Mouse (Mus musculus): Measurements from ENCODE around the gene Acp4. TPM values are rescaled to one million over a fixed set of nuclear protein-coding genes. Genes with fewer than 3 reads are reported as not detected.
"Not testable (repeated sequence)": the region's sequence is repeated elsewhere in the genome, so short reads cannot be mapped to it uniquely, and the experiment has no call there.

Acp4 gene
- polyA plus RNA-seq, 1 experiment from 2014 or later, result not detected

GRCm38 (mm10) chr7:44250732-44251275, 6.4 kb downstream of the Acp4 start:
- H3K27ac ChIP-seq (ENCODE audit: low read length); H3K9me3 ChIP-seq (replicated peaks; ENCODE audit: control insufficient read depth, low read length, poor library complexity, severe bottlenecking); ATAC-seq; H3K4me1 ChIP-seq (ENCODE audit: control insufficient read depth, insufficient read depth, low read length); H3K4me2 ChIP-seq (ENCODE audit: low read length); H3K9ac ChIP-seq (ENCODE audit: low read depth, low read length); H3K4me3 ChIP-seq (ENCODE audit: low read depth, low read length); H3K27me3 ChIP-seq (ENCODE audit: control insufficient read depth, insufficient read depth, low read depth, low read length): not testable (repeated sequence)
- H3K36me3 ChIP-seq (ENCODE audit: control insufficient read depth, insufficient read depth, low read length), result peaks cover 14% of the 10 kb centered on the region
- 87% methylated on average over 17 of the region's 17 CpGs for WGBS

GRCm38 (mm10) chr7:44249248-44249647, 7.9 kb downstream of the Acp4 start:
- Histone ChIP-seq H3K9ac (ENCODE audit: low read depth, low read length) (no peak overlapping the region), H3K27me3 (ENCODE audit: control insufficient read depth, insufficient read depth, low read depth, low read length) (no peaks in the 10 kb centered on the region), H3K4me2 (ENCODE audit: low read length) (no peak overlapping the region), H3K9me3 (replicated peaks; ENCODE audit: control insufficient read depth, low read length, poor library complexity, severe bottlenecking) (no peaks in the 10 kb centered on the region), H3K4me3 (ENCODE audit: low read depth, low read length) (no peak overlapping the region), H3K27ac (ENCODE audit: low read length) (no peak overlapping the region), H3K36me3 (ENCODE audit: control insufficient read depth, insufficient read depth, low read length) (peaks cover 14% of the 10 kb centered on the region), H3K4me1 (ENCODE audit: control insufficient read depth, insufficient read depth, low read length) (peaks cover 16% of the 10 kb centered on the region)
- 91% methylated on average over 4 of the region's 4 CpGs for WGBS
- no peak for ATAC-seq

- peak overlapping the region; percentile 77 for H3K4me2 ChIP-seq (ENCODE audit: low read length)
- no peak overlapping the region for H3K27ac ChIP-seq (ENCODE audit: low read length)
- peaks cover 16% of the 10 kb centered on the region for H3K4me1 ChIP-seq (ENCODE audit: control insufficient read depth, insufficient read depth, low read length)
- H3K9me3 ChIP-seq (replicated peaks; ENCODE audit: control insufficient read depth, low read length, poor library complexity, severe bottlenecking), result no peaks in the 10 kb centered on the region
- H3K9ac ChIP-seq (ENCODE audit: low read depth, low read length), result peak overlapping the region; percentile 96; the same call in 1 of the 2 replicates
- peak overlapping the region; percentile 87 for H3K4me3 ChIP-seq (ENCODE audit: low read depth, low read length)
- H3K27me3 ChIP-seq (ENCODE audit: control insufficient read depth, insufficient read depth, low read depth, low read length), result no peaks in the 10 kb centered on the region
- peaks cover 10% of the 10 kb centered on the region for H3K36me3 ChIP-seq (ENCODE audit: control insufficient read depth, insufficient read depth, low read length)
- 95% methylated on average over 2 of the region's 2 CpGs for WGBS
- no peak for ATAC-seq
Observed at GRCm38 (mm10) chr7:44247971-44248370, 9.2 kb downstream of the Acp4 start.

- H3K36me3 ChIP-seq (ENCODE audit: control insufficient read depth, insufficient read depth, low read length), result peaks cover 6% of the 10 kb centered on the region
- peaks cover 16% of the 10 kb centered on the region for H3K4me1 ChIP-seq (ENCODE audit: control insufficient read depth, insufficient read depth, low read length)
- no peaks in the 10 kb centered on the region for H3K27me3 ChIP-seq (ENCODE audit: control insufficient read depth, insufficient read depth, low read depth, low read length)
- WGBS, result under 1% methylated on average over 23 of the region's 23 CpGs
- H3K27ac ChIP-seq (ENCODE audit: low read length), result peak overlapping the region; percentile 98
- H3K4me2 ChIP-seq (ENCODE audit: low read length), result peak overlapping the region; percentile 77
- peak; percentile 41 for ATAC-seq
- H3K4me3 ChIP-seq (ENCODE audit: low read depth, low read length), result peak overlapping the region; percentile 87
- no peaks in the 10 kb centered on the region for H3K9me3 ChIP-seq (replicated peaks; ENCODE audit: control insufficient read depth, low read length, poor library complexity, severe bottlenecking)
- peak overlapping the region; percentile 96 for H3K9ac ChIP-seq (ENCODE audit: low read depth, low read length)
Observed at GRCm38 (mm10) chr7:44246984-44247470, 10.2 kb downstream of the Acp4 start.

GRCm38 (mm10) chr7:44246055-44246983, 10.9 kb downstream of the Acp4 start, which contains the start of the genes 1700028J19Rik and 2410002F23Rik:
Gene 1700028J19Rik (minus strand): TSS chr7:44246695.
Gene 2410002F23Rik (plus strand): TSS chr7:44246722.
- H3K27ac ChIP-seq (ENCODE audit: low read length), result peak within 1 kb of the TSS; percentile 98
- H3K36me3 ChIP-seq (ENCODE audit: control insufficient read depth, insufficient read depth, low read length), result peaks cover 6% of the 10 kb centered on the region
- peak within 1 kb of the TSS; percentile 80 for H3K4me2 ChIP-seq (ENCODE audit: low read length)
- H3K9me3 ChIP-seq (replicated peaks; ENCODE audit: control insufficient read depth, low read length, poor library complexity, severe bottlenecking), result no peaks in the 10 kb centered on the region
- H3K4me1 ChIP-seq (ENCODE audit: control insufficient read depth, insufficient read depth, low read length), result peaks cover 16% of the 10 kb centered on the region
- ATAC-seq, result peak; percentile 86
- H3K4me3 ChIP-seq (ENCODE audit: low read depth, low read length), result peak within 1 kb of the TSS; percentile 87
- H3K27me3 ChIP-seq (ENCODE audit: control insufficient read depth, insufficient read depth, low read depth, low read length), result no peaks in the 10 kb centered on the region
- WGBS, result under 1% methylated on average over 62 of the region's 62 CpGs
- peak within 1 kb of the TSS; percentile 96 for H3K9ac ChIP-seq (ENCODE audit: low read depth, low read length)

GRCm38 (mm10) chr7:44244080-44244479, 13.1 kb downstream of the Acp4 start:
- H3K27me3 ChIP-seq (ENCODE audit: control insufficient read depth, insufficient read depth, low read depth, low read length), result no peaks in the 10 kb centered on the region
- ATAC-seq, result no peak
- H3K4me3 ChIP-seq (ENCODE audit: low read depth, low read length), result no peak overlapping the region
- no peak overlapping the region for H3K9ac ChIP-seq (ENCODE audit: low read depth, low read length)
- H3K27ac ChIP-seq (ENCODE audit: low read length), result no peak overlapping the region
- peaks cover 16% of the 10 kb centered on the region for H3K4me1 ChIP-seq (ENCODE audit: control insufficient read depth, insufficient read depth, low read length)
- H3K36me3 ChIP-seq (ENCODE audit: control insufficient read depth, insufficient read depth, low read length), result no peaks in the 10 kb centered on the region
- no peak overlapping the region for H3K4me2 ChIP-seq (ENCODE audit: low read length)
- no peaks in the 10 kb centered on the region for H3K9me3 ChIP-seq (replicated peaks; ENCODE audit: control insufficient read depth, low read length, poor library complexity, severe bottlenecking)
- WGBS, result 59% methylated on average over 1 of the region's 1 CpGs

GRCm38 (mm10) chr7:44241163-44241562, 16.0 kb downstream of the Acp4 start:
- no peak overlapping the region for H3K9ac ChIP-seq (ENCODE audit: low read depth, low read length)
- H3K4me2 ChIP-seq (ENCODE audit: low read length), result no peak overlapping the region
- no peak for ATAC-seq
- no peak overlapping the region for H3K4me3 ChIP-seq (ENCODE audit: low read depth, low read length)
- H3K9me3 ChIP-seq (replicated peaks; ENCODE audit: control insufficient read depth, low read length, poor library complexity, severe bottlenecking), result no peaks in the 10 kb centered on the region
- H3K27ac ChIP-seq (ENCODE audit: low read length), result no peak overlapping the region
- 73% methylated on average over 2 of the region's 2 CpGs for WGBS
- peaks cover 7% of the 10 kb centered on the region for H3K4me1 ChIP-seq (ENCODE audit: control insufficient read depth, insufficient read depth, low read length)
- H3K27me3 ChIP-seq (ENCODE audit: control insufficient read depth, insufficient read depth, low read depth, low read length), result no peaks in the 10 kb centered on the region
- H3K36me3 ChIP-seq (ENCODE audit: control insufficient read depth, insufficient read depth, low read length), result no peaks in the 10 kb centered on the region

- Histone ChIP-seq H3K27ac (ENCODE audit: low read length) (no peak overlapping the region), H3K4me2 (ENCODE audit: low read length) (no peak overlapping the region), H3K36me3 (ENCODE audit: control insufficient read depth, insufficient read depth, low read length) (no peaks in the 10 kb centered on the region), H3K9me3 (replicated peaks; ENCODE audit: control insufficient read depth, low read length, poor library complexity, severe bottlenecking) (no peaks in the 10 kb centered on the region), H3K9ac (ENCODE audit: low read depth, low read length) (no peak overlapping the region), H3K4me3 (ENCODE audit: low read depth, low read length) (no peak overlapping the region), H3K4me1 (ENCODE audit: control insufficient read depth, insufficient read depth, low read length) (peaks cover 5% of the 10 kb centered on the region), H3K27me3 (ENCODE audit: control insufficient read depth, insufficient read depth, low read depth, low read length) (no peaks in the 10 kb centered on the region)
- no peak for ATAC-seq
- 74% methylated on average over 1 of the region's 1 CpGs for WGBS
Observed at GRCm38 (mm10) chr7:44240712-44241111, 16.5 kb downstream of the Acp4 start.

GRCm38 (mm10) chr7:44239913-44240312, 17.3 kb downstream of the Acp4 start:
- H3K4me2 ChIP-seq (ENCODE audit: low read length), result no peak overlapping the region
- 50% methylated on average over 2 of the region's 2 CpGs for WGBS
- H3K27ac ChIP-seq (ENCODE audit: low read length), result no peak overlapping the region
- H3K27me3 ChIP-seq (ENCODE audit: control insufficient read depth, insufficient read depth, low read depth, low read length), result no peaks in the 10 kb centered on the region
- no peaks in the 10 kb centered on the region for H3K9me3 ChIP-seq (replicated peaks; ENCODE audit: control insufficient read depth, low read length, poor library complexity, severe bottlenecking)
- H3K9ac ChIP-seq (ENCODE audit: low read depth, low read length), result no peak overlapping the region
- H3K4me1 ChIP-seq (ENCODE audit: control insufficient read depth, insufficient read depth, low read length), result no peaks in the 10 kb centered on the region
- ATAC-seq, result no peak
- no peak overlapping the region for H3K4me3 ChIP-seq (ENCODE audit: low read depth, low read length)
- H3K36me3 ChIP-seq (ENCODE audit: control insufficient read depth, insufficient read depth, low read length), result no peaks in the 10 kb centered on the region
